Mouse (Mus musculus) heart, embryonic 15.5 days (tissue): Measurements from ENCODE around the gene Rmdn3. TPM values are rescaled to one million over a fixed set of nuclear protein-coding genes. Genes with fewer than 3 reads are reported as not detected.

Experiments
- ATAC-seq: fragments of 200-750 bp; cut with Nextera tagmentation; replicated peaks from 2 replicates; pipeline ENCODE4 v1.8.0; 2017; ENCODE audit warnings: low read depth, moderate TSS enrichment; ENCODE audit not compliant: insufficient number of reproducible peaks, insufficient read depth, low FRiP score
- H3K27ac ChIP-seq: fragments of 300-500 bp; sonication (generic); 2 replicates; pipeline ENCODE4 v1.5.1; 2015; ENCODE audit warnings: mild to moderate bottlenecking, inconsistent platforms
- H3K27me3 ChIP-seq: fragments of 300-500 bp; sonication (generic); 2 replicates; pipeline ENCODE4 v1.6.1; 2015; ENCODE audit warnings: inconsistent platforms
- H3K36me3 ChIP-seq: fragments of 300-500 bp; sonication (generic); 2 replicates; pipeline ENCODE4 v1.6.1; 2015; ENCODE audit warnings: mild to moderate bottlenecking, inconsistent platforms
- H3K4me1 ChIP-seq: fragments of 300-500 bp; sonication (generic); replicated peaks from 2 replicates; pipeline ENCODE4 v1.6.1; 2015; ENCODE audit warnings: inconsistent platforms
- H3K4me2 ChIP-seq: fragments of 300-500 bp; sonication (generic); 2 replicates; pipeline ENCODE4 v1.6.1; 2015; ENCODE audit warnings: inconsistent platforms, mild to moderate bottlenecking, moderate library complexity
- H3K4me3 ChIP-seq: fragments of 300-500 bp; sonication (generic); 2 replicates; pipeline ENCODE4 v1.5.1; 2015; ENCODE audit warnings: mild to moderate bottlenecking, inconsistent platforms
- H3K9ac ChIP-seq: fragments of 300-500 bp; sonication (generic); 2 replicates; pipeline ENCODE4 v1.6.1; 2015; ENCODE audit warnings: mild to moderate bottlenecking, inconsistent platforms
- H3K9me3 ChIP-seq: fragments of 300-500 bp; sonication (generic); replicated peaks from 2 replicates; pipeline ENCODE4 v1.6.1; 2016; ENCODE audit warnings: inconsistent platforms
- WGBS: fragments of 180-500 bp; shearing (Covaris S2); methylation state at CpG from one replicate; pipeline ENCODE4 v1.1.7; 2015; ENCODE audit warnings: mixed read lengths; 5-methylcytosine and 5-hydroxymethylcytosine counted together
- polyA plus RNA-seq: library from polyadenylated mRNA; unstranded; fragments of >200 nt; fragmentation: Nextera tagmentation; extraction: Ambion mirVana; gene quantifications from 2 replicates; pipeline ENCODE4 v1.2.1, GENCODE M21; 2015

The Rmdn3 gene
- polyA plus RNA-seq: 23.0 and 26.2 TPM in 2 replicates

DNA sequence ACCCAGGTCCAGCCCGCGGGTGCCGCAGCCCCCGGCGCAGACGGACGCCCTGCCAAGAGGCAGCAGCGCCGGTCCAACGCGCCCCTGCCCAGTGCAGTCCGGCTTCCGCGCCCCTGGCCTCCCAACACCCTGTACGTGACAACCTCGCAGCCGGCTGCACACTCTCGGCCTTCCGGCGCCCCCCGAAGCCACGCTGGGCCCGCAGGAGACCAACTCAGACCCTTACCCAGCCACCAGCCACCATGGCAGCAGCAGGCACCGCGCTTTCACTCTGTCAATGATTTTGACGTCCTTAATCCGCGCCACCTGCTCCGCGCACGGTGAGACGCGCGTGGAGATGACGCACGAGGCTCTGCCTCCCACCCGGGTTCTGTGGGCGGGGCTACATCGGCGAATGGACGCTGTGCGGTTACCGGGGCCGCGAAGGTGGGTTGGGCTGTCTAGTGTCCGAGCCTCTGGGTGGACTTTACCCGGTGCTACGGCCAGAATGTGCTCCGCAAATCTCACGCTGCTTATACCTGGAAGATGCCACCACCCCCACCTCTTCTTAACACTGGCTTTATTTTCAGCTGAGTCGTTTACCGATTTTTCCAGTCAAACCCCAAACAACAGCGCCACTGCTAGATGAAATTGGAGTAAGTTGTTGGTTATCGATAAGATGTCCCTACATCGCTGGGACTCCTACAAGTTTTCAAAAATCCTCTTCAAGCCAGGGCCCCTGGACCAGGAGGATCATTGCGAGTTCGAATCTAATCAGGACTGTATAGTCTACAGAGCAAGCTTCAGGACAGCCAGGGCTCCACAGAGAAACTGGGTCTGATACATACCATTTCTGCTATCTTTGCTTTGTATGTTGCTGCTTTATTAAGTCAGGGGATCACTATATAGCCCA is at the start of gene Rmdn3:
TSS of gene Rmdn3 (minus strand) at position 354 of the 892 bp plus-strand sequence.
- peak within 1 kb of the TSS; percentile 93 for H3K9ac ChIP-seq
- H3K27ac ChIP-seq: peak within 1 kb of the TSS; percentile 68
- H3K36me3 ChIP-seq: peaks cover 23% of the 10 kb centered on the region
- H3K4me3 ChIP-seq: peak within 1 kb of the TSS; percentile 92
- WGBS: 1% methylated on average over 56 of the region's 57 CpGs
- no peaks in the 10 kb centered on the region for H3K9me3 ChIP-seq
- peaks cover 22% of the 10 kb centered on the region for H3K4me1 ChIP-seq
- peak within 1 kb of the TSS; percentile 92 for H3K4me2 ChIP-seq
- H3K27me3 ChIP-seq: no peaks in the 10 kb centered on the region
- ATAC-seq: peak; percentile 83

DNA sequence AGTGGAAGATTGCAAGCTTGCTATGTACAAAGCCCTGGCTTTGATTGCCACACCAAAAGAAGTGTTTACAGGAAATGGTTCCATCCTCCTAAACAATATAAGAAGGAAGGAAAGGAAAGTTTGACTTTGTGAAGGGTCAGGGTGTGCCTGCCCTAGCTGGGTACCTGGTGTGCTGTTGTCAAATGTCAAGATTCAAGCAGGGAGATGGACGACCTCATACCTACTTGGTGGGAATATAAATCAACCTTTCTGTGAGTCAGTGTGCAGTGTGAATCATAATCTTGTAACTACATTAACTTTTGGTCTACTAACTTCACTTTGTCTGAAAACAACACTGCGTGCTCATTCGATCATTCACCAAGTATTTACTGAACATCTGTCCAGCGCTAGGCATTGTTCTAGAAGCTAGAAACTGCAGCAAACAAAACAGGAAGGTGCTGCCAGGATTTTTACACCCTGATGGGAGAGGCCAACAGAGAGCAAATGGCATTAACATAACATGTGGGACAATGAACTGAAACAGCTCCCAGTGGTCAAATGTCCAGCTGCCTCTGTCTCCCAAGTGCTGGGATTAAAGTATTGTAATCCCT is 47.1 kb upstream of the Rmdn3 start:
- Histone ChIP-seq H3K4me1 (peaks cover 19% of the 10 kb centered on the region), H3K27me3 (no peaks in the 10 kb centered on the region), H3K4me2 (no peak overlapping the region), H3K4me3 (no peak overlapping the region), H3K9me3 (no peaks in the 10 kb centered on the region), H3K9ac (no peak overlapping the region), H3K36me3 (no peaks in the 10 kb centered on the region), H3K27ac (peak overlapping the region; percentile 26; the same call in 1 of the 2 replicates)
- no peak for ATAC-seq
- 68% methylated on average over 4 of the region's 4 CpGs for WGBS

DNA sequence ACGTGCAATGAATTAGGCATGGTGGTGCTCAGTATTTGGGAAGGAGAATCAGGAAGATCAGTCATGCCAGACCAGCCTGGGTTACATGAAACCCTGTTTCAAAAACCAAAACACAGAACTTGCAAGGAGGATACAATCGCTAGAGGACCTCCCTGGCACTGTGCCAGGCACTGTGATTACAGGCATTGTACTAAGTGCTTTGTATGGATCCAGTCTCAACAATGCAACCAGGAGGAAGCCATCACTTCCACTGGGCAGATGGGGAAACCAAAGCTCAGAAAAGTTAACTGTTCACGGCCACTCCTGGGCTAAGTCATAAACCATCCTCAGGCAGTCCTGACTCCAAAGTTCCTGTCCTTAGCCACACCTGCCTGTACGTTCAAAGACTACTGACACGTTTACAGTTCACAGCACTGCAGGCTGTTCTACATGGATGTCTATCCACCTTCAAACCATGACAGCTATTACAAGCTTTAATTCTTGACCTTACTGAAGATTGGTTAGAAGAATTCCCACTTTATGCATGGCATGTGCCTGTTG is 46.1 kb upstream of the Rmdn3 start:
- ATAC-seq: no peak
- Histone ChIP-seq H3K4me1 (peaks cover 19% of the 10 kb centered on the region), H3K36me3 (no peaks in the 10 kb centered on the region), H3K4me3 (no peak overlapping the region), H3K4me2 (no peak overlapping the region), H3K27me3 (no peaks in the 10 kb centered on the region), H3K9ac (no peak overlapping the region), H3K27ac (peak overlapping the region; percentile 3; the same call in 1 of the 2 replicates), H3K9me3 (no peaks in the 10 kb centered on the region)
- WGBS: 54% methylated on average over 5 of the region's 5 CpGs

DNA sequence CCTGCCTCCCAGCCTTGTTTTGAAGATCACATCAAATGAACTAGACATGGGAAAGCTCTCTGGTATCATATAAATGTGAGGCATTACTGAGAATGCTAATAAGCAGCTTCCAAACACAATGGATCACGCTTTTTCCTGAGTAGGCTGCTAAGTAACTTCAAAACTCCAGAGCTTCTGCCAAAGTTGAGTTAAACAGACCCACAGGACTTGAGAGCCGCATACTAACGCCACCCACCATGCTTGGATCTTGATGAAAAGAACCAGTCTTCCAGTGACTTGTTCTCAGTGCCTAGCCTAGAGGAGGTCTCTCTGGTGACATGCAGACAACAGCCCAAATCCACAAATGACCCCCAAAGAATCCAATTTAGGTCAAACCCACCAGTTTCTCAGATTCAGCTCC is 42.1 kb upstream of the Rmdn3 start:
- H3K4me1 ChIP-seq: peaks cover 22% of the 10 kb centered on the region
- no peak overlapping the region for H3K4me3 ChIP-seq
- 77% methylated on average over 3 of the region's 3 CpGs for WGBS
- no peaks in the 10 kb centered on the region for H3K36me3 ChIP-seq
- no peak overlapping the region for H3K4me2 ChIP-seq
- no peak for ATAC-seq
- H3K27me3 ChIP-seq: no peaks in the 10 kb centered on the region
- H3K9ac ChIP-seq: no peak overlapping the region
- no peak overlapping the region for H3K27ac ChIP-seq
- no peaks in the 10 kb centered on the region for H3K9me3 ChIP-seq

DNA sequence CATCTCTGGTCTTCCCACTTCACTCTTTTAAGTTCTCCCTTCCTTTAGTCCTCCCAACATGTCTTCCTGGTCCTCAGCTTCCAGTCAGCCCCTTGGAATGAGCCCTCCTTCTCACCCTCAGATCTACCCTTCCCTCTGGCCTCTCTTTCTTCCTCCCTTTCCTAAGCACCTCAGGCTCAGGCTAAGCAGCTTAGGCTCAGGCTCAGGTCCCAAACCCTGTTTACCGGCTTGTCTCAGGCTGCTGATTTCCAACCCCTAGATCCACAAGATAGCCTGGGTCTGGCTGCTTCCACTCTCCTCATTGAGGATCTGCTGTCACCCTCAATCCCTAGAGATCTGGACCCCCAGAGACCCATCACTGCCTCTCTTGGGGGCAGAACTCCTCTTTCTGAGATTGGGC is 41.2 kb upstream of the Rmdn3 start:
- no peak overlapping the region for H3K4me2 ChIP-seq
- H3K4me3 ChIP-seq: no peak overlapping the region
- 33% methylated on average over 1 of the region's 1 CpGs for WGBS
- peaks cover 16% of the 10 kb centered on the region for H3K4me1 ChIP-seq
- H3K9ac ChIP-seq: no peak overlapping the region
- H3K27me3 ChIP-seq: no peaks in the 10 kb centered on the region
- no peak overlapping the region for H3K27ac ChIP-seq
- no peaks in the 10 kb centered on the region for H3K36me3 ChIP-seq
- no peak for ATAC-seq
- no peaks in the 10 kb centered on the region for H3K9me3 ChIP-seq

DNA sequence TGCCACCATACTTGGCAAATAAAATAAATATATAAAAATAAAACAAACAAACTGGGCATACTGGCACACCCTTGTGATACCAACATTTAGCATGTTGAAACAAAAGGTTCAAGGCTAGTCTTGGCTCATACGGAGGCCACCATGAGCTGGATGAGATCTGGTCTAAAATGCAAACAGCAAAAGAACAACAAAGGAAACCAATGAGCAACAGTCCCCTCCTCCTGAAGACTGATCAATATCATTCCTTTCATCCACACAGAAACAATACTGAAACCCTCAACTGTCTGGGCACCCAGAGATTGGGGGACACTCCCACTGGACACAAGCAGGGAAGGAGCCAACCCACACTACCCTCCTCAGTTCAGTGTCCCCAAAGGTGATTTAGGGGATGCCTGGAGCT is 40.7 kb upstream of the Rmdn3 start:
- Histone ChIP-seq H3K36me3 (no peaks in the 10 kb centered on the region), H3K4me1 (peaks cover 12% of the 10 kb centered on the region), H3K27ac (no peak overlapping the region), H3K9ac (no peak overlapping the region), H3K27me3 (no peaks in the 10 kb centered on the region), H3K4me3 (no peak overlapping the region), H3K9me3 (no peaks in the 10 kb centered on the region), H3K4me2 (no peak overlapping the region)
- ATAC-seq: no peak
- 77% methylated on average over 1 of the region's 1 CpGs for WGBS

DNA sequence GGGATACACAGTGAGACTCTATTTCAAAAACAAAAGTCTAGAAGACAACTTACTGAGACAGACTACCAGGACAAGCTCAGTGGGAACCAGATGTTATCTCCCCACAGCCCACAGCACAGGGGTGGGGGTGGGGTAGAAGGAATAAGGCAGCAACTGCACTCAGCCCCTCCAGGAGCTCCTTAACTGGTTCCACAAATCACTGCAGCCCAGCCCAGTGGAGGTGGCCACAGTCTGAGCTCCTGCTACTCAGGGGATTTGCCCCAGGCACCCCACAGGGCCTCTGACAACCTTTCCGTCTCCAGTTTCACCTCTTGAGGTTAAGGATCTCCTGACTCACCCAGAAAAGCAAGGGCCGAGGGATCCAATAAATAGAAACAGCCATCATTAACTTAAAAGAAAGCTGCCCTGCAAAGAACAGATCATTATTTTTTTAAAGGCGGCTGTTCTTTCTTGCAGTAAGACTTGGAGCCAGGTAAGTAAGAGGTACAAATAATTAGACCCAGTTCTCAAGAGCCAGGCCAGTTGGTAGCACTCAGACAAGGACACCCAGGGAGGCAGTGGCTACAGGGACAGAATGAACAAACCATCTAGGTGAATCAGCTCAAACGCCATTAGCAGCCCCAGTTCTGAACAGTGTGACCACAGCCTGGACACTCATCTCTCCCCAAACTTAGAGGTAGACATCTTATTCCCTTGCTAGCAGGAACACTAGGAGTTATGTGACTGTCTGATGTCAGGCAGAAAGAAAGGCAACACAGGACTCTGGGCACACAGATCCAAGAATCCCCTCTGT is 39.7 kb upstream of the Rmdn3 start:
- no peak for ATAC-seq
- H3K36me3 ChIP-seq: no peaks in the 10 kb centered on the region
- H3K4me2 ChIP-seq: no peak overlapping the region
- 43% methylated on average over 4 of the region's 4 CpGs for WGBS
- no peaks in the 10 kb centered on the region for H3K27me3 ChIP-seq
- no peaks in the 10 kb centered on the region for H3K9me3 ChIP-seq
- H3K27ac ChIP-seq: no peak overlapping the region
- no peak overlapping the region for H3K9ac ChIP-seq
- H3K4me3 ChIP-seq: no peak overlapping the region
- H3K4me1 ChIP-seq: peaks cover 12% of the 10 kb centered on the region

DNA sequence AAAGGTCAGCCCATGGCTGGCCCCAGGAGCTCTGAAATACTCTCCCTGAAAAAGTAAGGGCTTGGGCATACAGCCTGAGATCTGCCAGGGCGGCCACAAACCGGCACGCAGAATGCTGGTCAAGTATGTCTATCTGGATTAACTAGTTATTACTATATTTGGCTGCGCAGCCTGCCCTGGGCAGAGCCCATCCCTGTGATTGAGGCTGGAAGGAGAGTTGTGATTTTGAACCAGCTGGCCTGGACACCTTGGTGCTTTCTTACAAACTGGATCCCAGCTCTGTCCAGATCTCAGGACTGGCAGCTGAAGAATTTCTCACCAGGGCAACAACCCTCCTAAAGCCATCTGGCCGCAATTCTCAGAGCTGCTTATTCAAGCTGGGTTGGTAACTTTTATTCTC is 37.3 kb upstream of the Rmdn3 start:
- H3K27ac ChIP-seq: peak overlapping the region; percentile 67
- H3K4me2 ChIP-seq: no peak overlapping the region
- whole genome bisulfite sequencing: 66% methylated on average over 5 of the region's 5 CpGs
- no peaks in the 10 kb centered on the region for H3K9me3 ChIP-seq
- no peaks in the 10 kb centered on the region for H3K27me3 ChIP-seq
- no peak for ATAC-seq
- no peak overlapping the region for H3K4me3 ChIP-seq
- no peak overlapping the region for H3K9ac ChIP-seq
- H3K36me3 ChIP-seq: no peaks in the 10 kb centered on the region
- peaks cover 11% of the 10 kb centered on the region for H3K4me1 ChIP-seq

DNA sequence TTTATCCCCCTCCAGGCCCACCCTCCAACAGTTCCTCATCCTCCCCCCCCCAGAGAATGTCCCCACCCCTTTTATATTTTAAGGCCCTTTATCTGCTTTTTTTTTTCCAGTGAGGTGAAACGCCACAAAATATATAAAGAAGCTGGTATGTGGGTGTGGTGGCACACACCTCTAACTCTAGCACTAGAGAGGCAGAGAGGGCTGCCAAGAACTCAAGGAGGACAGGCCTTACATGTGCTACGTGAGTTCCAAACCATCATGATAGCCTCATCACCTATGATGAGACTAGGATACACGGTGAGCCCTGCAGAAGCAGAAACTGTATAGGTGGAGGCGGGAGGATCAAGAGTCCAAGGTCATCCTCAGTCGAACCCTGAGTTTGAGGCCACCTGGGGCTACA is 34.1 kb upstream of the Rmdn3 start:
- 67% methylated on average over 5 of the region's 5 CpGs for WGBS
- H3K36me3 ChIP-seq: no peaks in the 10 kb centered on the region
- no peak for ATAC-seq

DNA sequence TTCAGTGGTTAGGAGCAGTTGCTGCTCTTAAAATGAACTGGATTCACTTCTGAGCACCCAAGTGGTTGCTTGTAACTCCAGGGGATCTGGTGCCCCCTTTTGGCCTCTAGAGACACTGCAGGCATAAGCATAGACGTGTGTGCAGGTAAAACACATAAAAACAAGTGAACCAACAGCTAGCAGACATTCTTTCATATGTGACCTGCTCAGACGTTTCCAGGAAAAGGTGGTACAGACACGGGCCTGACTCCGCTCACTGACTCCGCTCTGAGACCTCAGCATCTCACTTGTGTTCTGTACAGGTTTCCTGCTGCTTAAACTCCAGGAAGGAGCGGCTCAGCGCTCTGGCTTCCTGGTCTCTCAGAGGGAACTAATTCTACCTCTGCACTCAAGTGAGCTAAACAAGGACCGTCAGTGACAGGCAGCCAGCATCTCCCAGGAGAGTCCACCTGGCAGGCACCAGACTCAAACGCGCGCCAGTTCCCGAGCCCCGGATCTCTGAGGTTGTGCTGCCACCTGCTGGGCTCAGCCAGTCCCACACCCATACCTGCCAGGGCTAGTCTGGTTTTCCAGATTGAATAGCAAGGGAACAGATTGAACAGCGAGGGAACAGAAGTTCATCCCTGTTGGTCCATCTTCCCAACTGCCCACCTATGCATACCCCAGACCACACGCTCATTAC is 32.3 kb upstream of the Rmdn3 start:
- H3K4me1 ChIP-seq: peaks cover 7% of the 10 kb centered on the region
- ATAC-seq: peak; percentile 78
- peaks cover 9% of the 10 kb centered on the region; the same call in 1 of the 2 replicates for H3K36me3 ChIP-seq
- peak overlapping the region; percentile 63 for H3K4me2 ChIP-seq
- H3K27me3 ChIP-seq: no peaks in the 10 kb centered on the region
- H3K9me3 ChIP-seq: no peaks in the 10 kb centered on the region
- 6% methylated on average over 15 of the region's 15 CpGs for WGBS
- H3K4me3 ChIP-seq: peak overlapping the region; percentile 31
- no peak overlapping the region for H3K9ac ChIP-seq
- no peak overlapping the region for H3K27ac ChIP-seq

More for the DNA sequence above, 34.1 kb upstream of the Rmdn3 start:
- Histone ChIP-seq H3K9me3 (no peaks in the 10 kb centered on the region), H3K4me2 (no peak overlapping the region), H3K27ac (no peak overlapping the region), H3K4me3 (no peak overlapping the region), H3K4me1 (peaks cover 10% of the 10 kb centered on the region), H3K27me3 (no peaks in the 10 kb centered on the region), H3K9ac (no peak overlapping the region)
